Mouse (Mus musculus) intestine, embryonic 14.5 days (tissue): ENCODE data around the gene Vamp2. TPM values are rescaled to one million over a fixed set of nuclear protein-coding genes. Genes with fewer than 3 reads are reported as not detected.

Experiments used
- ATAC-seq: fragments of 200-750 bp; cut with Nextera tagmentation; replicated peaks from 2 replicates; pipeline ENCODE4 v1.8.0; 2017; ENCODE audit warnings: low read depth, moderate number of reproducible peaks, moderate TSS enrichment, moderate library complexity; ENCODE audit not compliant: low FRiP score, low TSS enrichment
- DNase-seq: peaks from one replicate; pipeline ENCODE4 v3.0.0-alpha.2; 2018; ENCODE audit warnings: low spot score
- H3K27ac ChIP-seq: fragments of 300-500 bp; sonication (generic); 2 replicates; pipeline ENCODE4 v1.5.1; 2014; ENCODE audit warnings: low read depth, mild to moderate bottlenecking, control low read depth
- H3K27me3 ChIP-seq: fragments of 300-500 bp; sonication (generic); replicated peaks from 2 replicates; pipeline ENCODE4 v1.6.1; 2014; ENCODE audit warnings: low read length, control low read depth; ENCODE audit not compliant: control insufficient read depth, insufficient read depth
- H3K36me3 ChIP-seq: fragments of 300-500 bp; sonication (generic); 2 replicates; pipeline ENCODE4 v1.6.1; 2014; ENCODE audit warnings: low read length, control low read depth; ENCODE audit not compliant: control insufficient read depth, insufficient read depth
- H3K4me1 ChIP-seq: fragments of 300-500 bp; sonication (generic); replicated peaks from 2 replicates; pipeline ENCODE4 v1.6.1; 2014; ENCODE audit warnings: low read length, control low read depth, mixed read lengths; ENCODE audit not compliant: control insufficient read depth, insufficient read depth
- H3K4me2 ChIP-seq: fragments of 300-500 bp; sonication (generic); 2 replicates; pipeline ENCODE4 v1.6.1; 2014; ENCODE audit warnings: low read length
- H3K4me3 ChIP-seq: fragments of 300-500 bp; sonication (generic); 2 replicates; pipeline ENCODE4 v1.5.1; 2014; ENCODE audit warnings: low read depth, low read length, control low read depth, mixed read lengths
- H3K9ac ChIP-seq: fragments of 300-500 bp; sonication (generic); 2 replicates; pipeline ENCODE4 v1.6.1; 2014; ENCODE audit warnings: mild to moderate bottlenecking, low read length
- H3K9me3 ChIP-seq: fragments of 300-500 bp; sonication (generic); 2 replicates; pipeline ENCODE4 v1.6.1; 2016; ENCODE audit warnings: low read length, control low read depth; ENCODE audit not compliant: control insufficient read depth
- WGBS: fragments of 180-500 bp; shearing (Covaris S2); extraction: QIAGEN DNeasy Blood & Tissue Kit; methylation state at CpG from one replicate; pipeline ENCODE4 v1.1.7; 2014; 5-methylcytosine and 5-hydroxymethylcytosine counted together
- polyA plus RNA-seq: library from polyadenylated mRNA; unstranded; fragments of >200 nt; fragmentation: Nextera tagmentation; extraction: Ambion mirVana; gene quantifications from 2 replicates; pipeline ENCODE4 v1.2.1, GENCODE M21; 2014

The Vamp2 gene
- polyA plus RNA-seq, 1 experiment from 2014 or later: 76.7 TPM

DNA sequence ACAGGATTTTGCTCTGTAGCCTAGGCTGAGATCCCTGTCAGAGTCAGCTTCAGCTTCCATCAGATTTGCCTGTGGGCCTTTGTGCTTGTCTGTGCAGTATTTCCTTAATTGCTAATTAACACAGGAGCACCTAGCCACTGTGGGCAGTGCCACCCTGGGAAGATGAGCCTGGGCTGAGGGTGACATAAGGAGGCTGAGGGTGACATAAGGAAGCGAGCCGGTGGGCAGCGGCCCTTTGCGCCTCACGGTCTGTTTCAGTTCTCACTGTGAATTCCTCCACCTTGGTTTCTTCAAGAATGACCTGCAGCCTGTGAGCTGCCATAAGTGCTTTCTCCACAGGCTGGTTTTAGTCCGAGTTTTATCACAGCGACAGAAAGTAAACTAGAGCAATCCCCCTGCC is 6.7 kb upstream of the Vamp2 start:
- 75% methylated on average over 7 of the region's 7 CpGs for WGBS
- H3K4me1 ChIP-seq: peaks cover 3% of the 10 kb centered on the region; the same call in 1 of the 2 replicates
- no peaks in the 10 kb centered on the region for H3K9me3 ChIP-seq
- no peak overlapping the region for H3K9ac ChIP-seq
- ATAC-seq: no peak
- H3K36me3 ChIP-seq: no peaks in the 10 kb centered on the region
- no peak overlapping the region for H3K4me2 ChIP-seq
- no peak for DNase-seq
- H3K4me3 ChIP-seq: no peak overlapping the region
- no peaks in the 10 kb centered on the region for H3K27me3 ChIP-seq
- no peak overlapping the region for H3K27ac ChIP-seq

GRCm38 (mm10) chr11:69085608-69086007 is 2.7 kb upstream of the Vamp2 start:
- ATAC-seq (no peak), DNase-seq (no peak)
- Histone ChIP-seq H3K4me2 (no peak overlapping the region), H3K9me3 (no peaks in the 10 kb centered on the region), H3K27ac (no peak overlapping the region), H3K27me3 (no peaks in the 10 kb centered on the region), H3K36me3 (peaks cover 14% of the 10 kb centered on the region), H3K9ac (no peak overlapping the region), H3K4me1 (peaks cover 32% of the 10 kb centered on the region), H3K4me3 (no peak overlapping the region)
- 67% methylated on average over 6 of the region's 6 CpGs for WGBS

DNA sequence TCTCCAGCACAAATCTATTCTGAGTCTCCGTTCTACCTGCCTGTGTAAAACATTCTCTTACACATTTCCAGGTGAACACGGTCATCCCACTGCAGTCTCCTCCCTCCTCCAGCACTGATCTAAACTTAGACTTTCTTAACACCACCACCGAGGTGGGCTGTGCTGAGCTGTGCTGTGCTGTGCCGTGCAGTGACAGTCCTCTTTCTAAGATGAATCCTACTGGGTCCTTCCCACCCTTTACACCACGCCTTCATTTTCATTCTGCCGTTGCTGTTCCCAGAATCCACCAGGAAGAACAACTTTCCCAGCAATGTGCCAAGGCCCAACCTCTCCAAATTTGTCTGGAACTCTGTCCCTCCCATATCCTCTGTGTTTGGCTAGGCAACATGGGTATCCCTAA is 1.9 kb upstream of the Vamp2 start:
- Histone ChIP-seq H3K36me3 (peaks cover 22% of the 10 kb centered on the region), H3K4me3 (no peak overlapping the region), H3K4me2 (no peak overlapping the region), H3K4me1 (peaks cover 35% of the 10 kb centered on the region), H3K9ac (no peak overlapping the region), H3K27ac (peak overlapping the region; percentile 67), H3K9me3 (no peaks in the 10 kb centered on the region), H3K27me3 (no peaks in the 10 kb centered on the region)
- DNase-seq (no peak), ATAC-seq (no peak)
- WGBS: 47% methylated on average over 6 of the region's 6 CpGs

- H3K27ac ChIP-seq: peak overlapping the region; percentile 67
- H3K9ac ChIP-seq: no peak overlapping the region
- no peak overlapping the region for H3K4me2 ChIP-seq
- H3K36me3 ChIP-seq: peaks cover 29% of the 10 kb centered on the region
- H3K4me1 ChIP-seq: peaks cover 35% of the 10 kb centered on the region
- ATAC-seq (no peak), DNase-seq (peak; percentile 58)
- H3K27me3 ChIP-seq: no peaks in the 10 kb centered on the region
- no peak overlapping the region for H3K4me3 ChIP-seq
- H3K9me3 ChIP-seq: no peaks in the 10 kb centered on the region
- WGBS: 14% methylated on average over 4 of the region's 4 CpGs
Observed at GRCm38 (mm10) chr11:69087082-69087481, 1.2 kb upstream of the Vamp2 start.

DNA sequence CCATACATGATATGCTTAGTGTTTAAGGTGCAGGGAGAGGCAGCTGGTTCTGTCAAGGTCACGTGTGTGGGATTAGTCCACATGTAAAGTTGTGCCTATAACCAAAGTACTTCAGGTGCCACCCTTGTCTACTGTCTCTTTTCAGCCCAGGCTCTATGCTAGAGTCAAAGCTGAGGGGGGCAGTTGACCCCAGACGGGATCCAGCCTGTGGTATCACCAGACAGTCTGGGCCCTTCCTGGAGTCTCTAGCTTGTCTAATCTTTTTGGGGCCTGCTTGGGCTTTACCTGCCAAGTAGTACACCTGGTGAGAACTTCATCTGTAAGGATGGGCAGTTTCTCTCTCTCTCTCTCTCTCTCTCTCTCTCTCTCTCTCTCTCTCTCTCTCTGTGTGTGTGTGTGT is 693 bp upstream of the Vamp2 start:
- H3K4me1 ChIP-seq: peaks cover 35% of the 10 kb centered on the region
- H3K27me3 ChIP-seq: no peaks in the 10 kb centered on the region
- H3K9ac ChIP-seq: no peak overlapping the region; the same call in 1 of the 2 replicates
- ATAC-seq (no peak), DNase-seq (no peak)
- H3K4me3 ChIP-seq: no peak overlapping the region
- 35% methylated on average over 2 of the region's 2 CpGs for WGBS
- H3K9me3 ChIP-seq: no peaks in the 10 kb centered on the region
- peak overlapping the region; percentile 67 for H3K27ac ChIP-seq
- H3K4me2 ChIP-seq: peak overlapping the region; percentile 74; the same call in 1 of the 2 replicates
- peaks cover 34% of the 10 kb centered on the region for H3K36me3 ChIP-seq

DNA sequence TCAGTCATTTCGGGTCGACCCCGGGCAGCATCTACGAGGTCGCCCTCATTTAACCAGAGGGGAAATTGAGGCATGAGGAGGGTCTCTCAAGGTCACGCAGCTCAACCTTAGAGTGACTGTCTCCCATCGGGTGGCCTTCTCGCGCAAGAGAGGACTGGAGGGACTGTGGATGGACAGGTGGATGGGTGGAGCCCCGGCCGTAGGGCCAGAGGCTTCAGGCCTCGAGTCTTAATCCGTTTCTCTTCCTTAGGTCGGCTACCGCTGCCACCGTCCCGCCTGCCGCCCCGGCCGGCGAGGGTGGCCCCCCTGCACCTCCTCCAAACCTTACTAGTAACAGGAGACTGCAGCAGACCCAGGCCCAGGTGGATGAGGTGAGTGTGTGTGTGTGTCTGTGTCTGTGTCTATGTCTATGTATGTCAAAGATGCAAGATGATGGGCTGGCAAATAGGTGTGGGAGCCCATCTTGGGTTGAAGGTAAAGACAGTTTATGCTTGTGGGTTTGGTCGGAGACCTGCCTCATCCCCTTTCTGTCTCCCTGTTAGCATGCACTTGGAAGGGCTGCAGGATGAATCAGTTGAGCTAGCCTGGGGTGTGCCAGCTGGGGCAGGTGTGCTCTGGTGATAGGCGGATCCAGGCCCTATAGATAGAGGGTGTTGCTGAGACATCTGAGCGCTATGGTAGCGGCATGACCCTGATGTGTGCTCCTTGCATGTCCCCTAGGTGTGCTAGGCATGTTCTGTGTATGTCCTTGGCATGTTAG is 746 bp downstream of the Vamp2 start:
- H3K9ac ChIP-seq: peak overlapping the region; percentile 96
- H3K9me3 ChIP-seq: no peaks in the 10 kb centered on the region
- H3K36me3 ChIP-seq: peaks cover 37% of the 10 kb centered on the region
- peak overlapping the region; percentile 88 for H3K27ac ChIP-seq
- peak overlapping the region; percentile 74 for H3K4me2 ChIP-seq
- ATAC-seq (no peak; the same call in 1 of the 2 replicates), DNase-seq (peak; percentile 77)
- H3K4me1 ChIP-seq: peaks cover 35% of the 10 kb centered on the region
- no peaks in the 10 kb centered on the region for H3K27me3 ChIP-seq
- 12% methylated on average over 25 of the region's 25 CpGs for WGBS
- H3K4me3 ChIP-seq: peak overlapping the region; percentile 79

DNA sequence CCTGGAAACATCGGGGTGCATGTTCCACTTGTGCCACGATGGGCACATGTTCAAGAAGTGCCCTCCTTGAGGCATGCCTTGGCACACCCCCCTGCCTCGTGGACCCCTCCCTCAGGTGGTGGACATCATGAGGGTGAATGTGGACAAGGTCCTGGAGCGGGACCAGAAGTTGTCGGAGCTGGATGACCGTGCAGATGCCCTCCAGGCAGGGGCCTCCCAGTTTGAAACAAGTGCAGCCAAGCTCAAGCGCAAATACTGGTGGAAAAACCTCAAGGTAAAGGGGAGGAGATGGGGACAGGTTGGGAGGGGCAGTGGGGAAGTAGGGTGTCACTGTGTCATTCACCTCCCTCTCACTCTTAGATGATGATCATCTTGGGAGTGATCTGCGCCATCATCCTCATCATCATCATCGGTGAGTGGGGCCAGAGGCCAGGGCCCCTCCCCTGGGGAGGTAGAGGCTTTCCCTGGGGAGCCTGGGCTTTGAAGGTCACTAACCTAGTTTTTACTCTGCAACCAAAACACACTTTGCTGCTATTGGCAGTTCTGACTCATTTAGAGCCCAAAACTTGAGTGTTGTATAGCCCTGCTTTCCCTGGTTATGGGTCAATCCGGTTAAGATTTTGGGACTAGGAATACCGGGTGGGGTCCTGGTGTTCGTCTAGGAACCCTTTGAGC is 1.5 kb downstream of the Vamp2 start:
- peaks cover 37% of the 10 kb centered on the region for H3K36me3 ChIP-seq
- peaks cover 35% of the 10 kb centered on the region for H3K4me1 ChIP-seq
- no peak for ATAC-seq
- H3K27ac ChIP-seq: peak overlapping the region; percentile 23; the same call in 1 of the 2 replicates
- H3K9me3 ChIP-seq: no peaks in the 10 kb centered on the region
- WGBS: 87% methylated on average over 12 of the region's 12 CpGs
- peak overlapping the region; percentile 74 for H3K4me2 ChIP-seq
- H3K27me3 ChIP-seq: no peaks in the 10 kb centered on the region
- DNase-seq: no peak
- peak overlapping the region; percentile 96 for H3K9ac ChIP-seq
- peak overlapping the region; percentile 79 for H3K4me3 ChIP-seq

DNA sequence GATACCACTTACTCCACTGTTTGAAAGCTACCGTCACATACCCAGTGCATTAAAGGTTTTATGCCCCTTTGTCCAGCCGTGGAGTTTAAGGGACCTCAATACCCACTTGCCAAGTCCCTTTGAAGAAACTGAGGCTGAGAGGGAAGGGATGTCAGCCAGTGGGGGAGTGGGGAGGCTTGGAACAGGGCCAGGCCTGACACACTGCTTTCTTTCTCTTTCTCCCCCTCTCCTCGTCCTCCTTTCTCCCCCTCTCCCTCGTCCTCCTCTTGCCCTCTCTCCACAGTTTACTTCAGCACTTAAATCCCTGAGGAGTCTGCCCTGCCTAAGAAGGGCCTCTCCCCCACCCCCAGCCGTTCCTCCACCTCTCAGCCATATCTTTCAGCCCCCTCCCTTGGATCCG is 2.1 kb downstream of the Vamp2 start:
- ATAC-seq (no peak), DNase-seq (no peak)
- Histone ChIP-seq H3K4me1 (peaks cover 35% of the 10 kb centered on the region), H3K4me3 (no peak overlapping the region), H3K27ac (peak overlapping the region; percentile 23; the same call in 1 of the 2 replicates), H3K4me2 (peak overlapping the region; percentile 74; the same call in 1 of the 2 replicates), H3K36me3 (peaks cover 37% of the 10 kb centered on the region), H3K9ac (no peak overlapping the region), H3K9me3 (no peaks in the 10 kb centered on the region), H3K27me3 (no peaks in the 10 kb centered on the region)
- 55% methylated on average over 6 of the region's 6 CpGs for WGBS
